Mouse (Mus musculus) kidney, postnatal 0 days (tissue): ENCODE measurements at regions not wholly inside any gene's neighbourhood (a gene's known extent, or its start where the extent isn't known, plus 50 kb on each side); places are given as distances from the start of the nearest gene placed in this dataset.

ENCODE experiments used
- ATAC-seq: fragments of 200-750 bp; cut with Nextera tagmentation; replicated peaks from 2 replicates; pipeline ENCODE4 v1.8.0; 2017; ENCODE audit warnings: low read depth, moderate number of reproducible peaks, moderate TSS enrichment, moderate library complexity; ENCODE audit not compliant: low FRiP score
- DNase-seq: peaks from one replicate; pipeline ENCODE4 v3.0.0-alpha.2; 2016; ENCODE audit warnings: low spot score
- H3K27ac ChIP-seq: fragments of 300-500 bp; sonication (generic); 2 replicates; pipeline ENCODE4 v1.5.1; 2014; ENCODE audit warnings: mild to moderate bottlenecking
- H3K27me3 ChIP-seq: fragments of 300-500 bp; sonication (generic); 2 replicates; pipeline ENCODE4 v1.6.1; 2014; ENCODE audit warnings: low read length, mixed read lengths; ENCODE audit not compliant: insufficient read depth
- H3K36me3 ChIP-seq: fragments of 300-500 bp; sonication (generic); 2 replicates; pipeline ENCODE4 v1.6.1; 2014; ENCODE audit warnings: low read length, mixed read lengths; ENCODE audit not compliant: insufficient read depth
- H3K4me1 ChIP-seq: fragments of 300-500 bp; sonication (generic); replicated peaks from 2 replicates; pipeline ENCODE4 v1.6.1; 2014; ENCODE audit warnings: antibody characterized with exemption, low read length, mixed read lengths; ENCODE audit not compliant: insufficient read depth
- H3K4me2 ChIP-seq: fragments of 300-500 bp; sonication (generic); 2 replicates; pipeline ENCODE4 v1.6.1; 2014; ENCODE audit warnings: mild to moderate bottlenecking, low read length, moderate library complexity, mixed read lengths
- H3K4me3 ChIP-seq: fragments of 300-500 bp; sonication (generic); replicated peaks from 2 replicates; pipeline ENCODE4 v1.5.1; 2014; ENCODE audit warnings: low read depth, low read length
- H3K9ac ChIP-seq: fragments of 300-500 bp; sonication (generic); 2 replicates; pipeline ENCODE4 v1.6.1; 2014; ENCODE audit warnings: low read depth, low read length
- H3K9me3 ChIP-seq: fragments of 300-500 bp; sonication (generic); replicated peaks from 2 replicates; pipeline ENCODE4 v1.6.1; 2016; ENCODE audit warnings: low read length, inconsistent platforms, mixed read lengths
- CTCF ChIP-seq: IDR thresholded peaks from 2 replicates; pipeline ENCODE4 v1.5.1; 2016; ENCODE audit warnings: antibody characterized with exemption, low read depth, mild to moderate bottlenecking, moderate library complexity
- WGBS: fragments of 180-500 bp; shearing (Covaris S2); extraction: QIAGEN DNeasy Blood & Tissue Kit; methylation state at CpG from one replicate; pipeline ENCODE4 v1.1.7; 2014; 5-methylcytosine and 5-hydroxymethylcytosine counted together
- microRNA counts: library from miRNA; unstranded; fragments of <30 nt; microRNA quantifications from one replicate; lab custom pipeline; 2015
- microRNA-seq: library from miRNA; unstranded; fragments of <30 nt; microRNA quantifications from one replicate; pipeline ENCODE4, GENCODE M21; 2016

GRCm38 (mm10) chr15:68355957-68356356 lies 1855.2 kb upstream of the Lrrc6 start:
- TF ChIP-seq CTCF, result no peak
- Histone ChIP-seq H3K4me3 (no peak overlapping the region), H3K4me2 (no peak overlapping the region), H3K36me3 (no peaks in the 10 kb centered on the region), H3K9me3 (no peaks in the 10 kb centered on the region), H3K9ac (no peak overlapping the region), H3K27me3 (no peaks in the 10 kb centered on the region), H3K27ac (no peak overlapping the region), H3K4me1 (peaks cover 7% of the 10 kb centered on the region)
- no peak for DNase-seq
- ATAC-seq, result no peak
- 77% methylated on average over 1 of the region's 1 CpGs for WGBS

- Histone ChIP-seq H3K4me1 (no peaks in the 10 kb centered on the region), H3K27ac (no peak overlapping the region), H3K4me2 (no peak overlapping the region), H3K27me3 (no peaks in the 10 kb centered on the region), H3K36me3 (no peaks in the 10 kb centered on the region), H3K9me3 (no peaks in the 10 kb centered on the region), H3K4me3 (no peak overlapping the region), H3K9ac (no peak overlapping the region)
- no peak for ATAC-seq
- 89% methylated on average over 3 of the region's 3 CpGs for WGBS
- DNase-seq, result no peak
- no peak for TF ChIP-seq CTCF
Measured at GRCm38 (mm10) chr15:68344652-68345051, 1843.9 kb upstream of the Lrrc6 start.

- Histone ChIP-seq H3K36me3 (no peaks in the 10 kb centered on the region), H3K9ac (no peak overlapping the region), H3K4me1 (no peaks in the 10 kb centered on the region), H3K27ac (no peak overlapping the region), H3K27me3 (no peaks in the 10 kb centered on the region), H3K9me3 (no peaks in the 10 kb centered on the region), H3K4me3 (no peak overlapping the region), H3K4me2 (no peak overlapping the region)
- WGBS, result 72% methylated on average over 1 of the region's 1 CpGs
- no peak for TF ChIP-seq CTCF
- no peak for DNase-seq
- no peak for ATAC-seq
Measured at GRCm38 (mm10) chr15:68342542-68342941, 1841.8 kb upstream of the Lrrc6 start.

GRCm38 (mm10) chr15:68341056-68341455 lies 1840.3 kb upstream of the Lrrc6 start:
- DNase-seq (no peak), ATAC-seq (no peak)
- Histone ChIP-seq H3K4me3 (no peak overlapping the region), H3K9me3 (no peaks in the 10 kb centered on the region), H3K27ac (no peak overlapping the region), H3K4me1 (no peaks in the 10 kb centered on the region), H3K27me3 (no peaks in the 10 kb centered on the region), H3K9ac (no peak overlapping the region), H3K36me3 (no peaks in the 10 kb centered on the region), H3K4me2 (no peak overlapping the region)
- WGBS, result 46% methylated on average over 5 of the region's 5 CpGs
- TF ChIP-seq CTCF, result no peak

GRCm38 (mm10) chr15:68337264-68337663 lies 1836.6 kb upstream of the Lrrc6 start:
- no peak for TF ChIP-seq CTCF
- Histone ChIP-seq H3K9me3 (no peaks in the 10 kb centered on the region), H3K4me1 (no peaks in the 10 kb centered on the region), H3K27ac (no peak overlapping the region), H3K4me2 (no peak overlapping the region), H3K4me3 (no peak overlapping the region), H3K9ac (no peak overlapping the region), H3K27me3 (no peaks in the 10 kb centered on the region), H3K36me3 (no peaks in the 10 kb centered on the region)
- DNase-seq, result no peak
- 85% methylated on average over 2 of the region's 2 CpGs for WGBS
- ATAC-seq, result no peak

GRCm38 (mm10) chr15:68335837-68336236 lies 1835.1 kb upstream of the Lrrc6 start:
- Histone ChIP-seq H3K27ac (no peak overlapping the region), H3K36me3 (no peaks in the 10 kb centered on the region), H3K27me3 (no peaks in the 10 kb centered on the region), H3K4me2 (no peak overlapping the region), H3K9me3 (no peaks in the 10 kb centered on the region), H3K4me3 (no peak overlapping the region), H3K4me1 (no peaks in the 10 kb centered on the region), H3K9ac (no peak overlapping the region)
- DNase-seq (no peak), ATAC-seq (no peak)
- TF ChIP-seq CTCF, result no peak

GRCm38 (mm10) chr15:68316116-68316515 lies 1815.4 kb upstream of the Lrrc6 start:
- ATAC-seq (no peak), DNase-seq (no peak)
- Histone ChIP-seq H3K27me3 (no peaks in the 10 kb centered on the region), H3K36me3 (no peaks in the 10 kb centered on the region), H3K4me2 (no peak overlapping the region), H3K27ac (no peak overlapping the region), H3K4me3 (no peak overlapping the region), H3K4me1 (no peaks in the 10 kb centered on the region), H3K9ac (no peak overlapping the region), H3K9me3 (no peaks in the 10 kb centered on the region)
- WGBS, result 96% methylated on average over 1 of the region's 1 CpGs
- TF ChIP-seq CTCF, result no peak

MicroRNAs encoded in the stretch of these regions (microRNA counts, 519-probe panel; counts per million panel counts)
- 6,409 counts per million, percentile 92 among the panel's probes with 10 or more counts for microRNA mmu-miR-30b (lab: Ali Mortazavi, UCI)
- microRNA mmu-miR-30d (lab: Ali Mortazavi, UCI), result 5,875 counts per million, percentile 90 among the panel's probes with 10 or more counts

Small RNA genes in the stretch of these regions (microRNA-seq; reads per million reads assigned to microRNA genes)
- gene Mir30b, result 411 reads per million, percentile 70 among the genes with 10 or more reads in this experiment
- 6,680 reads per million, percentile 93 among the genes with 10 or more reads in this experiment for gene Mir30d
